Mouse (Mus musculus) liver, postnatal 0 days (tissue): ENCODE results near the gene Pgap2.
A peak's percentile ranks its signal among the peaks of the same experiment; 100 is the strongest.

ENCODE experiments used
- CTCF ChIP-seq: sonication (generic); IDR thresholded peaks from 2 replicates; pipeline ENCODE4 v1.5.1; 2016; ENCODE audit warnings: antibody characterized with exemption, low read depth
- EP300 ChIP-seq: IDR thresholded peaks from 2 replicates; pipeline ENCODE4 v1.6.1; 2016; ENCODE audit warnings: antibody characterized with exemption, low read depth, mild to moderate bottlenecking

GRCm38 (mm10) chr7:102209756-102210721 is at the start of gene Pgap2, which contains the start of gene Nup98:
- TF ChIP-seq CTCF = peak; percentile 16
- no peak for TF ChIP-seq EP300
